Mouse (Mus musculus): ENCODE measurements around the gene Ms4a3.

DNA sequence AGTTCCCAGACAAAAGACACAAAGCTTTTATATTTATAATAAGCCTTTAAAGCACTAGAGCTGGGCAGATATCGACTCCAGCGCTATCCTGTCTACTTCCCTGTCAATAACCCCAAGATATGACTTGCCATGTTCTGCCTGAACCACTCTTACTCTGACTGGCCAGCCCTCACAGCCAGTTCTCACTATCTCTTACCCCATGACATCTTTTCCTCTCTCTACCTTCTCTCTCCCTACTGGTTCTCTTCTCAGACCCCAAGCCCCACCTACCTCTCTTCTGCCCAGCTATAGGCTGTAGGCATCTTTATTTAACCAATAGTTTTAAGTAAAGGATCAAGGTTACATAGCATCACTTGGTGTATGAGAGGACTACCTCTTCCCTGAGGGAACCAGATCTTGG, 6.3 kb downstream of the Ms4a3 start:
- no peak for TF ChIP-seq CTCF (IDR thresholded peaks at IDR 0.05; ENCODE audit: borderline replicate concordance, extremely low read depth, insufficient read depth, insufficient read length)
- no peak for TF ChIP-seq POLR2A (IDR thresholded peaks at IDR 0.05; ENCODE audit: borderline replicate concordance, extremely low read depth, insufficient read depth, insufficient read length, poor library complexity, severe bottlenecking)

Data from brain, embryonic 14.5 days (tissue).